Mouse (Mus musculus) intestine, embryonic 14.5 days (tissue): ENCODE data around the gene Ikbke. TPM values are rescaled to one million over a fixed set of nuclear protein-coding genes. Genes with fewer than 3 reads are reported as not detected.

Experiments used
- ATAC-seq: fragments of 200-750 bp; cut with Nextera tagmentation; replicated peaks from 2 replicates; pipeline ENCODE4 v1.8.0; 2017; ENCODE audit warnings: low read depth, moderate number of reproducible peaks, moderate TSS enrichment, moderate library complexity; ENCODE audit not compliant: low FRiP score, low TSS enrichment
- DNase-seq: peaks from one replicate; pipeline ENCODE4 v3.0.0-alpha.2; 2018; ENCODE audit warnings: low spot score
- H3K27ac ChIP-seq: fragments of 300-500 bp; sonication (generic); 2 replicates; pipeline ENCODE4 v1.5.1; 2014; ENCODE audit warnings: low read depth, mild to moderate bottlenecking, control low read depth
- H3K27me3 ChIP-seq: fragments of 300-500 bp; sonication (generic); replicated peaks from 2 replicates; pipeline ENCODE4 v1.6.1; 2014; ENCODE audit warnings: low read length, control low read depth; ENCODE audit not compliant: control insufficient read depth, insufficient read depth
- H3K36me3 ChIP-seq: fragments of 300-500 bp; sonication (generic); 2 replicates; pipeline ENCODE4 v1.6.1; 2014; ENCODE audit warnings: low read length, control low read depth; ENCODE audit not compliant: control insufficient read depth, insufficient read depth
- H3K4me1 ChIP-seq: fragments of 300-500 bp; sonication (generic); replicated peaks from 2 replicates; pipeline ENCODE4 v1.6.1; 2014; ENCODE audit warnings: low read length, control low read depth, mixed read lengths; ENCODE audit not compliant: control insufficient read depth, insufficient read depth
- H3K4me2 ChIP-seq: fragments of 300-500 bp; sonication (generic); 2 replicates; pipeline ENCODE4 v1.6.1; 2014; ENCODE audit warnings: low read length
- H3K4me3 ChIP-seq: fragments of 300-500 bp; sonication (generic); 2 replicates; pipeline ENCODE4 v1.5.1; 2014; ENCODE audit warnings: low read depth, low read length, control low read depth, mixed read lengths
- H3K9ac ChIP-seq: fragments of 300-500 bp; sonication (generic); 2 replicates; pipeline ENCODE4 v1.6.1; 2014; ENCODE audit warnings: mild to moderate bottlenecking, low read length
- H3K9me3 ChIP-seq: fragments of 300-500 bp; sonication (generic); 2 replicates; pipeline ENCODE4 v1.6.1; 2016; ENCODE audit warnings: low read length, control low read depth; ENCODE audit not compliant: control insufficient read depth
- WGBS: fragments of 180-500 bp; shearing (Covaris S2); extraction: QIAGEN DNeasy Blood & Tissue Kit; methylation state at CpG from one replicate; pipeline ENCODE4 v1.1.7; 2014; 5-methylcytosine and 5-hydroxymethylcytosine counted together
- polyA plus RNA-seq: library from polyadenylated mRNA; unstranded; fragments of >200 nt; fragmentation: Nextera tagmentation; extraction: Ambion mirVana; gene quantifications from 2 replicates; pipeline ENCODE4 v1.2.1, GENCODE M21; 2014

Ikbke gene
- polyA plus RNA-seq, 1 experiment from 2014 or later, result 4.7 TPM

DNA sequence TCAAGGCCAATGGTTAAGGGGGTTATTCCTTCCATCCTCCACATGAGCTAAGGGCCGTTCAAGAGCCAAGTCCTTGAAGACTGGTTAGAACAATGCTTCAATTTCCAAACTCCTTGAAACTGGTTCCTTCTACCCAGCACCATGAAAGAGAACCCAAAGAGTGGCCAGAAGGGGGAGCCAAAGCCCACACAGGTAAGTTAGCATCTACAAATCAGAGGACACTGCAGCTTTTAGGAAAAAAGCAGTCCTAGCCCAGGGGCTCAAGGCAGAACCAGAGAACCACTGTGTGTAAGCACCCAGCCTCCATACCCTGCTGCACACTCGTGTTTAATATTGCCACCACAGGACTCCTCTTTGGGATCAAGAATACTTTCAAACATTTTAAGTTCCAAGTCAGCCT lies 11.2 kb upstream of the Ikbke start:
- Histone ChIP-seq H3K4me1 (no peaks in the 10 kb centered on the region), H3K27me3 (no peaks in the 10 kb centered on the region), H3K27ac (no peak overlapping the region), H3K4me3 (no peak overlapping the region), H3K4me2 (no peak overlapping the region), H3K36me3 (peaks cover 58% of the 10 kb centered on the region), H3K9ac (no peak overlapping the region), H3K9me3 (no peaks in the 10 kb centered on the region)
- DNase-seq (peak; percentile 78), ATAC-seq (0 out of 2 replicates have a peak, but pooled peaks have one; percentile 26)
- WGBS, result 46% methylated on average over 2 of the region's 2 CpGs

DNA sequence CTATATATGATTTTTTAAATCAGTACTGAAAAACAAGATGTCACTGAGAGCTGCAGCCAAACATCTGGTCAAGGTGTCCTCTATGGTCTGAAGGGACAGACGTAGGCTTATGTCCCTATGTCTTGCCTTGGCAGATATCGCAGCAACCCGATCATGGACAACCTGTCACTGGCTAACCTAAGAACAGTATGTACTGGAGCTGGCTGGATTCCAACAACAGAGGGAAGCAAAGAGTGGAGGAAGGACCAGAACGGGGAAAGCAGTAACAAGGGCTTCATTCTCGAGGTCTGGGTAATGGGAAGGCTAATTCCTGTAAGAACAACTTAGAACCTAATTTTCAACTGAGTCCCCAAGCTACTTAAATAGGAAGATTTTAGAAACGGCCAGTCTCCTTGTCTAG lies 9.5 kb upstream of the Ikbke start:
- no peaks in the 10 kb centered on the region for H3K9me3 ChIP-seq
- H3K4me2 ChIP-seq, result no peak overlapping the region
- ATAC-seq, result no peak
- no peak overlapping the region for H3K9ac ChIP-seq
- H3K36me3 ChIP-seq, result peaks cover 46% of the 10 kb centered on the region
- no peaks in the 10 kb centered on the region for H3K27me3 ChIP-seq
- DNase-seq, result no peak
- no peaks in the 10 kb centered on the region for H3K4me1 ChIP-seq
- no peak overlapping the region for H3K4me3 ChIP-seq
- WGBS, result 79% methylated on average over 6 of the region's 6 CpGs
- H3K27ac ChIP-seq, result no peak overlapping the region

DNA sequence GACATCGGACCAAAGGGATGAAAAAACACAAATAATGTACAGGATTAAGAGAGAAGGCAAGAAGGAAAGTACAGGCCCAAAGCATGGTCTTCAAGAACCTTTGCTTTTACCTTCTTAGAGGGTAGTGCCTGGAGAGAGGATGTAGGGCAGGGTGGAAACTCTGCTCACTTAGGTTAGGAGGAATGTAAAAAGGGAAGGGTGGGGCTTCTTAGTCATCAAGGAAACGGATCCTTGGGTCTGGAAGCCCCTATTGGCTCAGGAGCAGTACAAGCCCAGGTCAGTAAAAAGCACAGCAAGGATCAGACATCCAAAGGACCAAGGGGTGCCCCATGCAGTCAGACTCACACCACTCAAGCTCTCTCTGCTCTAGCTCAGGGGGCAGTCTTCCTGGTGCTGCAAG lies 7.9 kb upstream of the Ikbke start:
- DNase-seq, result no peak

DNA sequence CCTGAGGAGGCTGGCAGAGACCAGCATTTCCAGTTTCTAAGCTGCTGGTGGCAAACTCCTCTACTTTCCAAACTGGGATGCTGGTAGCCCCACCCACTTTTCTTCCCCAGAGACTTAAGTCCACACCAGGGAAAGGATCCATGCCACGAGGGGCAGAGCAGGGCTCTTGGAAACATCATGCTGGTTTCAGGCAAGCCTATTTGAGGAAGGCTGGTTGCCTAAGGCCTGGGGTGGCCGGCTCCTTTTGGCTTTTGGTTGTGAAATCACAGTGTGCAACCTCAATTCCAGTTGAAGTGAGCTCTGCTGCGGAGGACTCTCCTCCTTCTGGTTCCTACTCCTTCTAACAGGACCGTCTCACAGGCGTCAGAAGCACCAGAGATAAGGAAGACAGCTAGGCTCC lies 7.4 kb upstream of the Ikbke start:
- ATAC-seq, result no peak
- WGBS, result 70% methylated on average over 5 of the region's 5 CpGs
- H3K27me3 ChIP-seq, result no peaks in the 10 kb centered on the region

More for the DNA sequence above, 7.9 kb upstream of the Ikbke start:
- no peak overlapping the region for H3K27ac ChIP-seq
- no peak overlapping the region for H3K4me3 ChIP-seq
- H3K9ac ChIP-seq, result no peak overlapping the region
- no peaks in the 10 kb centered on the region for H3K4me1 ChIP-seq
- H3K4me2 ChIP-seq, result no peak overlapping the region
- no peaks in the 10 kb centered on the region for H3K9me3 ChIP-seq
- H3K36me3 ChIP-seq, result peaks cover 33% of the 10 kb centered on the region
- no peak for ATAC-seq
- no peaks in the 10 kb centered on the region for H3K27me3 ChIP-seq
- WGBS, result 73% methylated on average over 2 of the region's 2 CpGs

DNA sequence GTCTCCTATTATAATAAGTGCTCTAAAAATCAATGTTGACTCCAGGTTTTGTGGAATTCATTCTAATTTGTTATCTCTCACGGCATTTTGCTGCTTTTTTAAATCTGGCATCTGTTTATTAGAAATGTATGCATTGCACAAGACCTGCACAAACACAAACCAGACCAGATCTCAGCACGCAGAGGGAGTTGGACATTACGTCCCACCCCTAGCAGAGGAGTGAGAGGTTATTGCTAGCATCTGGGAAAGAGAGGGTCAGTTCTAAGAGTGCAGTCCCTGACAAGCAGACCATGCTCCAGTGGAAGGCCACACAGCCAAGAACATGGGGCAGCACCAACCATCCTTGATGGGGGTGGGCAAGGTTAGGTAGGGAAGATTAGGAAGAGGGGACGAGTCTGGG lies 5.2 kb upstream of the Ikbke start:
- Histone ChIP-seq H3K4me1 (no peaks in the 10 kb centered on the region), H3K27ac (no peak overlapping the region), H3K4me3 (no peak overlapping the region), H3K9me3 (no peaks in the 10 kb centered on the region), H3K36me3 (peaks cover 18% of the 10 kb centered on the region), H3K4me2 (no peak overlapping the region), H3K9ac (no peak overlapping the region), H3K27me3 (no peaks in the 10 kb centered on the region)
- no peak for ATAC-seq
- 53% methylated on average over 4 of the region's 4 CpGs for WGBS
- no peak for DNase-seq

More for the DNA sequence above, 7.4 kb upstream of the Ikbke start:
- Histone ChIP-seq H3K36me3 (peaks cover 29% of the 10 kb centered on the region), H3K4me3 (no peak overlapping the region), H3K4me2 (no peak overlapping the region), H3K9ac (no peak overlapping the region), H3K4me1 (no peaks in the 10 kb centered on the region), H3K27ac (no peak overlapping the region), H3K9me3 (no peaks in the 10 kb centered on the region)
- no peak for DNase-seq

- Histone ChIP-seq H3K4me2 (no peak overlapping the region), H3K9me3 (no peaks in the 10 kb centered on the region), H3K9ac (no peak overlapping the region), H3K4me1 (no peaks in the 10 kb centered on the region), H3K4me3 (no peak overlapping the region), H3K27ac (no peak overlapping the region), H3K27me3 (no peaks in the 10 kb centered on the region), H3K36me3 (peaks cover 13% of the 10 kb centered on the region)
- ATAC-seq (no peak), DNase-seq (no peak)
- WGBS, result 72% methylated on average over 1 of the region's 1 CpGs
These were observed 4.8 kb upstream of the Ikbke start for GRCm38 (mm10) chr1:131284167-131284566.

GRCm38 (mm10) chr1:131281731-131282130 lies 2.3 kb upstream of the Ikbke start:
- H3K4me2 ChIP-seq, result no peak overlapping the region
- no peak overlapping the region for H3K4me3 ChIP-seq
- H3K36me3 ChIP-seq, result 0 out of 2 replicates have a peak, but pooled peaks cover 5% of the 10 kb centered on the region
- 51% methylated on average over 4 of the region's 4 CpGs for WGBS
- no peaks in the 10 kb centered on the region for H3K9me3 ChIP-seq
- no peak overlapping the region for H3K27ac ChIP-seq
- DNase-seq (no peak), ATAC-seq (no peak)
- H3K9ac ChIP-seq, result no peak overlapping the region
- no peaks in the 10 kb centered on the region for H3K27me3 ChIP-seq
- 0 out of 2 replicates have a peak, but pooled peaks cover 8% of the 10 kb centered on the region for H3K4me1 ChIP-seq

DNA sequence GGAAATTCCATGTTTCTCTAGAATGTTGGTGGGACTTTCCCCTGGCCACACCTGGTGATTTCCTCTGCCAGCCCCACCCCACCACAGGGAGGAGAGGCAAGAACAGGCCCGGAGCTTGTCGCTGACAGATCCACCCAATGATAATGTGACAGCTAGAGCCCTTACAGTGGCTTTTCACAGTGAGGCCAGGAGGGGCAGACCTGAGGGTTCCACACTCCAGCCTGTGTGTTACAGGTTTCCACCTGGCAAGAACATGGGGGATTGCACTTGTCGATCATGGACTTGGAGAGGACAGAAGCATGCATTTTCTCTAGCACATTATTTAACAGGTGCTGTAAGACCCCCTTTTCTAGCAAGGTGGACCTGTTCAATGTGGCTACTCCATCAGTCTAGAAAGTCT lies 874 bp upstream of the Ikbke start:
- Histone ChIP-seq H3K27ac (no peak overlapping the region), H3K36me3 (no peaks in the 10 kb centered on the region), H3K4me1 (0 out of 2 replicates have a peak, but pooled peaks cover 8% of the 10 kb centered on the region), H3K9me3 (no peaks in the 10 kb centered on the region), H3K9ac (no peak overlapping the region), H3K27me3 (no peaks in the 10 kb centered on the region), H3K4me3 (no peak overlapping the region), H3K4me2 (no peak overlapping the region)
- ATAC-seq (peak; percentile 66; the same call in 1 of the 2 replicates), DNase-seq (no peak)
- 48% methylated on average over 3 of the region's 3 CpGs for WGBS

DNA sequence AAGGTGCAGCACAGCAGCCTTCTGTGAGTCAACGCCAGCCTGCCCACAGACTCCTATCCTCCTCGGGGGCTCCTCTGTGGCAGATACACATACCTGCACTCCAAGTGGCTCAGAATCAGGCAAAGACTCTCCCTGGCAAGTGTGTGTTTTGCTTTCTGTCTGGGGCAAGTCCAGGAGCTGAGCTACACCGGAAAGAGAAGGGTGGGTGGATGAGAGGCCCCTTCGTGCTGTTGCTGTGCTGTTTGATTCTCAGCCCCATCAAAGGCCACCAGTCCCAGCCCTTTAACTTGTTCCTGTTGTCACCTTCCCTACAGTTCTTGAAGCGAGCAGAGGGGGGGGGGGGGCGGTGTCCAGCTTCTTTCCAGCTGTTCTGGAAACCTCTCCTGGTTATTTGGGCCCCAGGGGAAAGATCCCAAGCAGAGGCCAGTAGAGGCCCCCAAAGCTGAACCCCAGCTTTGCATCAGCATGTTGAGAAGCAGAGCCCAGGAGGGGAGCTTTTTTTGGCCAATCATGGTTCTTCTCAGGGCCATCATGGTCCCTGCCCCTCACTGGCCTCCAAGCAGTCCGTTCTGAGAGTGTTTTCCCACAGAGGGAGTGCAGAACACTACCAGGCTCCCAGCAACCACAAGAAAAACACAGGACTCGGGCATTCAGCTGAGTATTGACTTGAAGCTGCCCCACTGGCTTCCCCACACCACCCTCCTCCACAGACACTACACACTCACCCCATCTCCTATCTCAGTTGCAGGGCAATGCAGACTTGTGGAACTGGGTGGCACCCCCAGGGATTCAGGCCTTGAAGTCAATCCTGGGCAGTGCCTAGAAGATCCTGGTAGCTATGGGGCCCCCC lies 575 bp downstream of the Ikbke start:
- WGBS, result 39% methylated on average over 8 of the region's 8 CpGs
- no peaks in the 10 kb centered on the region for H3K27me3 ChIP-seq
- H3K9ac ChIP-seq, result peak overlapping the region; percentile 20
- H3K4me1 ChIP-seq, result 0 out of 2 replicates have a peak, but pooled peaks cover 8% of the 10 kb centered on the region
- H3K4me3 ChIP-seq, result peak overlapping the region; percentile 30
- H3K36me3 ChIP-seq, result no peaks in the 10 kb centered on the region
- ATAC-seq (0 out of 2 replicates have a peak, but pooled peaks have one; percentile 10), DNase-seq (no peak)
- no peaks in the 10 kb centered on the region for H3K9me3 ChIP-seq
- H3K27ac ChIP-seq, result no peak overlapping the region
- peak overlapping the region; percentile 57 for H3K4me2 ChIP-seq
